Mouse (Mus musculus): ENCODE results near the gene Stat1.

DNA sequence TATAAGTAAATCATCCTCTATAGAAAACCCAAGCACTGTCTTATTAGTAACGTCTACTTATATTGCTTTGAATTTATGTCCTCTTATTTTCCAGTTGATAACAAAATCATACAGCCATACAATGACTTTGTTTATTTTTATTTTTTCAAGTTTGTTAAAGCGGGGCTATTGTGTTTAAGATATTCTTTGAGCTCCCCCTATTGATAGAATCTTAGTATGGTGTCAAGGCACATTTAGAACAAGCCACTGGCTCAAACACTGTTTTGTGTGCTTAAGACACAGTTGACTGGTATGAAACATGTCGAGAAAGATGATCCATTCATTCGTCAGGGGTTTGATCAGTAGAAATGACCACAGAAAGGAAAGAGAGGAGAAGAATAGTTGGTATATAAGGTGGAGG, 33.0 kb upstream of the Stat1 start:
- no peak for TF ChIP-seq CTCF (conservative IDR thresholded peaks at IDR 0.05; ENCODE audit: low read length)
- TF ChIP-seq NANOG (IDR thresholded peaks at IDR 0.05; ENCODE audit: borderline replicate concordance, low read length), result no peak
